Mouse (Mus musculus): ENCODE results near the gene Mast4. TPM values are rescaled to one million over a fixed set of nuclear protein-coding genes. Genes with fewer than 3 reads are reported as not detected.

Gene Mast4
- polyA plus RNA-seq, 1 experiment from 2014 or later: 2.8 TPM

GRCm38 (mm10) chr13:102988251-102988895 is 345.9 kb downstream of the Mast4 start:
- no peak for TF ChIP-seq EP300 (IDR thresholded peaks at IDR 0.05; ENCODE audit: low read depth)
- TF ChIP-seq CTCF (IDR thresholded peaks at IDR 0.05; ENCODE audit: low read depth): no peak
- no peak overlapping the region for H3K9ac ChIP-seq (replicated peaks)
- H3K4me2 ChIP-seq (ENCODE audit: low read depth, low read length): no peak overlapping the region
- WGBS (ENCODE audit: insufficient replicate concordance): 79% methylated on average over 11 of the region's 11 CpGs
- H3K36me3 ChIP-seq (replicated peaks; ENCODE audit: insufficient read depth, low read length): no peaks in the 10 kb centered on the region
- no peak overlapping the region for H3K27ac ChIP-seq (ENCODE audit: low read depth)
- H3K27me3 ChIP-seq (ENCODE audit: insufficient read depth, low read length): no peaks in the 10 kb centered on the region
- DNase-seq (no peak), ATAC-seq (no peak)
- no peaks in the 10 kb centered on the region for H3K4me1 ChIP-seq (ENCODE audit: insufficient read depth)
- H3K4me3 ChIP-seq (ENCODE audit: low read depth, low read length): no peak overlapping the region
- no peaks in the 10 kb centered on the region for H3K9me3 ChIP-seq (ENCODE audit: low read length)

- ATAC-seq (no peak), DNase-seq (no peak)
- 87% methylated on average over 4 of the region's 4 CpGs for WGBS (ENCODE audit: insufficient replicate concordance)
- H3K9ac ChIP-seq (replicated peaks): no peak overlapping the region
- H3K4me3 ChIP-seq (ENCODE audit: low read depth, low read length): no peak overlapping the region
- no peaks in the 10 kb centered on the region for H3K36me3 ChIP-seq (replicated peaks; ENCODE audit: insufficient read depth, low read length)
- no peaks in the 10 kb centered on the region for H3K27me3 ChIP-seq (ENCODE audit: insufficient read depth, low read length)
- peak; percentile 13; the same call in 1 of the 2 replicates for TF ChIP-seq CTCF (IDR thresholded peaks at IDR 0.05; ENCODE audit: low read depth)
- TF ChIP-seq EP300 (IDR thresholded peaks at IDR 0.05; ENCODE audit: low read depth): no peak
- H3K9me3 ChIP-seq (ENCODE audit: low read length): no peaks in the 10 kb centered on the region
- H3K27ac ChIP-seq (ENCODE audit: low read depth): no peak overlapping the region
- H3K4me1 ChIP-seq (ENCODE audit: insufficient read depth): no peaks in the 10 kb centered on the region
- H3K4me2 ChIP-seq (ENCODE audit: low read depth, low read length): no peak overlapping the region
These were observed 349.7 kb downstream of the Mast4 start for GRCm38 (mm10) chr13:102984550-102984949.

GRCm38 (mm10) chr13:102973853-102974252 is 360.4 kb downstream of the Mast4 start:
- WGBS (ENCODE audit: insufficient replicate concordance): 63% methylated on average over 5 of the region's 5 CpGs
- ATAC-seq (no peak), DNase-seq (no peak)
- Histone ChIP-seq H3K4me1 (ENCODE audit: insufficient read depth) (no peaks in the 10 kb centered on the region), H3K9me3 (ENCODE audit: low read length) (no peaks in the 10 kb centered on the region), H3K36me3 (replicated peaks; ENCODE audit: insufficient read depth, low read length) (no peaks in the 10 kb centered on the region), H3K9ac (replicated peaks) (no peak overlapping the region), H3K4me2 (ENCODE audit: low read depth, low read length) (no peak overlapping the region), H3K4me3 (ENCODE audit: low read depth, low read length) (no peak overlapping the region), H3K27me3 (ENCODE audit: insufficient read depth, low read length) (no peaks in the 10 kb centered on the region), H3K27ac (ENCODE audit: low read depth) (no peak overlapping the region)
- no peak for TF ChIP-seq EP300 (IDR thresholded peaks at IDR 0.05; ENCODE audit: low read depth)

- no peaks in the 10 kb centered on the region for H3K36me3 ChIP-seq (replicated peaks; ENCODE audit: insufficient read depth, low read length)
- ATAC-seq (no peak), DNase-seq (no peak)
- H3K4me2 ChIP-seq (ENCODE audit: low read depth, low read length): no peak overlapping the region
- no peak overlapping the region for H3K27ac ChIP-seq (ENCODE audit: low read depth)
- H3K27me3 ChIP-seq (ENCODE audit: insufficient read depth, low read length): no peaks in the 10 kb centered on the region
- no peaks in the 10 kb centered on the region for H3K9me3 ChIP-seq (ENCODE audit: low read length)
- WGBS (ENCODE audit: insufficient replicate concordance): 84% methylated on average over 6 of the region's 6 CpGs
- TF ChIP-seq EP300 (IDR thresholded peaks at IDR 0.05; ENCODE audit: low read depth) (no peak), CTCF (IDR thresholded peaks at IDR 0.05; ENCODE audit: low read depth) (no peak)
- H3K4me3 ChIP-seq (ENCODE audit: low read depth, low read length): no peak overlapping the region
- no peaks in the 10 kb centered on the region for H3K4me1 ChIP-seq (ENCODE audit: insufficient read depth)
- no peak overlapping the region for H3K9ac ChIP-seq (replicated peaks)
These were observed 370.8 kb downstream of the Mast4 start for GRCm38 (mm10) chr13:102963471-102963870.

GRCm38 (mm10) chr13:102958273-102959270 is 375.7 kb downstream of the Mast4 start:
- DNase-seq (no peak), ATAC-seq (no peak)
- no peaks in the 10 kb centered on the region; the same call in 1 of the 2 replicates for H3K4me1 ChIP-seq (ENCODE audit: insufficient read depth)
- no peak overlapping the region for H3K27ac ChIP-seq (ENCODE audit: low read depth)
- H3K4me2 ChIP-seq (ENCODE audit: low read depth, low read length): peak overlapping the region; percentile 47
- no peak overlapping the region for H3K4me3 ChIP-seq (ENCODE audit: low read depth, low read length)
- H3K9me3 ChIP-seq (ENCODE audit: low read length): no peaks in the 10 kb centered on the region
- TF ChIP-seq EP300 (IDR thresholded peaks at IDR 0.05; ENCODE audit: low read depth) (no peak), CTCF (IDR thresholded peaks at IDR 0.05; ENCODE audit: low read depth) (no peak)
- H3K9ac ChIP-seq (replicated peaks): no peak overlapping the region
- WGBS (ENCODE audit: insufficient replicate concordance): 53% methylated on average over 19 of the region's 19 CpGs
- no peaks in the 10 kb centered on the region for H3K36me3 ChIP-seq (replicated peaks; ENCODE audit: insufficient read depth, low read length)
- H3K27me3 ChIP-seq (ENCODE audit: insufficient read depth, low read length): no peaks in the 10 kb centered on the region
